Mouse (Mus musculus): ENCODE measurements at regions not wholly inside any gene's neighbourhood (a gene's known extent, or its start where the extent isn't known, plus 50 kb on each side); places are given as distances from the start of the nearest gene placed in this dataset.

- CTCF ChIA-PET = interaction anchor here in 1 of 4 experiments (0.6 kb wide), 1 partner anchor 749 kb away, joined by 3 read pairs; no protein-coding TSS in a partner anchor
- POLR2A ChIA-PET = no interaction called here
These were observed 351.9 kb downstream of the Tbc1d22a start for GRCm38 (mm10) chr15:86566111-86566510.

- POLR2A ChIA-PET = interaction anchor here in 1 of 4 experiments (1.1 kb wide), 1 partner anchor 10 kb away, joined by 3 read pairs; no protein-coding TSS in a partner anchor
- CTCF ChIA-PET = interaction anchor here in 1 of 4 experiments (0.7 kb wide), 1 partner anchor 62 kb away, joined by 3 read pairs; no protein-coding TSS in a partner anchor
These were observed 360.1 kb downstream of the Tbc1d22a start for GRCm38 (mm10) chr15:86574311-86574710.

- ChIA-PET POLR2A (interaction anchor here in 1 of 4 experiments (0.6 kb wide), 1 partner anchor 310 kb away, joined by 3 read pairs; no protein-coding TSS in a partner anchor), CTCF (no interaction called here)
These were observed 362.4 kb downstream of the Tbc1d22a start for GRCm38 (mm10) chr15:86576666-86577065.

- CTCF ChIA-PET = no interaction called here
- POLR2A ChIA-PET = no interaction called here
These were observed 364.4 kb downstream of the Tbc1d22a start for GRCm38 (mm10) chr15:86578689-86579088.

- POLR2A ChIA-PET = no interaction called here
- CTCF ChIA-PET = no interaction called here
These were observed 368.2 kb downstream of the Tbc1d22a start for GRCm38 (mm10) chr15:86582240-86583090.

GRCm38 (mm10) chr15:86585716-86586115, 371.5 kb downstream of the Tbc1d22a start:
- ChIA-PET CTCF (interaction anchor here in 2 of 4 experiments (0.5 to 1.4 kb wide), 3 partner anchors 12 to 336 kb away, joined by 3 to 4 read pairs (median 3); no protein-coding TSS in a partner anchor), POLR2A (no interaction called here)

- ChIA-PET CTCF (no interaction called here), POLR2A (no interaction called here)
These were observed 372.9 kb downstream of the Tbc1d22a start for GRCm38 (mm10) chr15:86587209-86587608.

GRCm38 (mm10) chr15:86590033-86590432, 375.8 kb downstream of the Tbc1d22a start:
- ChIA-PET POLR2A (no interaction called here), CTCF (no interaction called here)

GRCm38 (mm10) chr15:86590896-86591295, 376.6 kb downstream of the Tbc1d22a start:
- ChIA-PET POLR2A (interaction anchor here in 1 of 4 experiments (0.5 kb wide), 1 partner anchor 156 kb away, joined by 4 read pairs; no protein-coding TSS in a partner anchor), CTCF (interaction anchor here in 1 of 4 experiments (0.6 kb wide), 2 partner anchors 553 to 1037 kb away, joined by 4 read pairs; no protein-coding TSS in a partner anchor)

- CTCF ChIA-PET = no interaction called here
These were observed 379.1 kb downstream of the Tbc1d22a start for GRCm38 (mm10) chr15:86593404-86593803.

GRCm38 (mm10) chr15:86606411-86606810, 392.2 kb downstream of the Tbc1d22a start:
- ChIA-PET CTCF (no interaction called here), POLR2A (interaction anchor here in 1 of 4 experiments (0.6 kb wide), 1 partner anchor 430 kb away, joined by 4 read pairs; no protein-coding TSS in a partner anchor)

More at GRCm38 (mm10) chr15:86593404-86593803, 379.1 kb downstream of the Tbc1d22a start:
- POLR2A ChIA-PET = no interaction called here

GRCm38 (mm10) chr15:86609692-86610091, 395.4 kb downstream of the Tbc1d22a start:
- ChIA-PET POLR2A (no interaction called here), CTCF (no interaction called here)

GRCm38 (mm10) chr15:86631376-86631775, 417.1 kb downstream of the Tbc1d22a start:
- ChIA-PET CTCF (no interaction called here), POLR2A (no interaction called here)

- CTCF ChIA-PET = no interaction called here
These were observed 431.0 kb downstream of the Tbc1d22a start for GRCm38 (mm10) chr15:86645244-86645643.

GRCm38 (mm10) chr15:86648131-86648530, 433.9 kb downstream of the Tbc1d22a start:
- POLR2A ChIA-PET = no interaction called here
- CTCF ChIA-PET = no interaction called here

More at GRCm38 (mm10) chr15:86645244-86645643, 431.0 kb downstream of the Tbc1d22a start:
- POLR2A ChIA-PET = no interaction called here

GRCm38 (mm10) chr15:86673096-86673520, 458.8 kb downstream of the Tbc1d22a start:
- POLR2A ChIA-PET = interaction anchor here in 1 of 4 experiments (0.8 kb wide), 1 partner anchor 53 kb away, joined by 5 read pairs; no protein-coding TSS in a partner anchor
- CTCF ChIA-PET = interaction anchor here in 1 of 4 experiments (0.6 kb wide), 1 partner anchor 105 kb away, joined by 3 read pairs; no protein-coding TSS in a partner anchor

GRCm38 (mm10) chr15:86677016-86677415, 462.8 kb downstream of the Tbc1d22a start:
- ChIA-PET CTCF (no interaction called here), POLR2A (no interaction called here)

GRCm38 (mm10) chr15:86683081-86683480, 468.8 kb downstream of the Tbc1d22a start:
- ChIA-PET POLR2A (no interaction called here), CTCF (no interaction called here)

- POLR2A ChIA-PET = no interaction called here
These were observed 475.4 kb downstream of the Tbc1d22a start for GRCm38 (mm10) chr15:86689694-86690093.

GRCm38 (mm10) chr15:86696806-86697205, 482.5 kb downstream of the Tbc1d22a start:
- POLR2A ChIA-PET = no interaction called here
- CTCF ChIA-PET = no interaction called here

More at GRCm38 (mm10) chr15:86689694-86690093, 475.4 kb downstream of the Tbc1d22a start:
- CTCF ChIA-PET = no interaction called here

GRCm38 (mm10) chr15:86710429-86710828, 496.2 kb downstream of the Tbc1d22a start:
- POLR2A ChIA-PET = no interaction called here
- CTCF ChIA-PET = no interaction called here
